Mouse (Mus musculus) MEL (cell line): ENCODE data around the gene Herc4. TPM values are rescaled to one million over a fixed set of nuclear protein-coding genes. Genes with fewer than 3 reads are reported as not detected.

ENCODE experiments used
- DNase-seq: peaks from one replicate; pipeline ENCODE4 v3.0.0; 2011; ENCODE audit warnings: low read depth, low spot score
- H3K27ac ChIP-seq: 2 replicates; pipeline ENCODE4 v1.5.1; 2012; ENCODE audit warnings: low read depth, mild to moderate bottlenecking, control low read depth, low read length, moderate library complexity; ENCODE audit not compliant: control insufficient read depth
- H3K27me3 ChIP-seq, 2 experiments: fragments of 150-350 bp in 1 of 2; sonication (generic) in 1 of 2; 2 replicates each; pipeline ENCODE4 v1.6.1; 2012; ENCODE audit warnings: low read length in 2 of 2, mild to moderate bottlenecking in 2 of 2, improper control_type of control experiment in 1 of 2, moderate library complexity in 1 of 2; ENCODE audit not compliant: insufficient read depth in 2 of 2, control insufficient read depth in 1 of 2
- H3K36me3 ChIP-seq, 2 experiments: 2 replicates each; pipeline ENCODE4 v1.6.1; 2012 to 2014; ENCODE audit warnings: low read length in 2 of 2, improper control_type of control experiment in 1 of 2, inconsistent platforms in 1 of 2, mild to moderate bottlenecking in 1 of 2; ENCODE audit not compliant: insufficient read depth in 2 of 2, control insufficient read depth in 1 of 2
- H3K4me1 ChIP-seq, 2 experiments: fragments of 150-350 bp in 1 of 2; sonication (generic) in 1 of 2; 2 replicates each; pipeline ENCODE4 v1.6.1; 2012; ENCODE audit warnings: low read length in 2 of 2, improper control_type of control experiment in 1 of 2, mild to moderate bottlenecking in 1 of 2; ENCODE audit not compliant: insufficient read depth in 2 of 2, control insufficient read depth in 1 of 2
- H3K4me3 ChIP-seq, 2 experiments: fragments of 150-350 bp in 1 of 2; sonication (generic) in 1 of 2; 2 replicates each; pipeline ENCODE4 v1.5.1; 2012; ENCODE audit warnings: low read depth in 2 of 2, low read length in 2 of 2, mild to moderate bottlenecking in 2 of 2, moderate library complexity in 2 of 2, control low read depth in 1 of 2, improper control_type of control experiment in 1 of 2; ENCODE audit not compliant: control insufficient read depth in 1 of 2, insufficient read depth in 1 of 2
- H3K79me2 ChIP-seq: 2 replicates; pipeline ENCODE4 v1.6.1; 2012; ENCODE audit warnings: mild to moderate bottlenecking, low read length, moderate library complexity; ENCODE audit not compliant: control insufficient read depth, poor library complexity, insufficient read depth
- H3K9ac ChIP-seq: 2 replicates; pipeline ENCODE4 v1.6.1; 2012; ENCODE audit warnings: low read depth, mild to moderate bottlenecking, control low read depth, low read length, moderate library complexity; ENCODE audit not compliant: control insufficient read depth, poor library complexity, severe bottlenecking
- H3K9me3 ChIP-seq: fragments of 150-350 bp; sonication (generic); replicated peaks from 2 replicates; pipeline ENCODE4 v1.6.1; 2012; ENCODE audit warnings: mild to moderate bottlenecking, low read length, improper control_type of control experiment, moderate library complexity; ENCODE audit not compliant: insufficient read depth
- CHD1 ChIP-seq: IDR thresholded peaks from 2 replicates; pipeline ENCODE4 v1.6.1; 2012; ENCODE audit warnings: low read depth, mild to moderate bottlenecking, inconsistent platforms, low read length, improper control_type of control experiment
- CTCF ChIP-seq, 3 experiments: IDR thresholded peaks in 2 of 3; conservative IDR thresholded peaks in 1 of 3; 2 replicates each; pipeline ENCODE4 v1.5.1; 2011 to 2012; ENCODE audit warnings: low read length in 3 of 3, low read depth in 2 of 3, mild to moderate bottlenecking in 2 of 3, improper control_type of control experiment in 1 of 3, inconsistent platforms in 1 of 3, mixed read lengths in 1 of 3, moderate library complexity in 1 of 3; ENCODE audit not compliant: control insufficient read depth in 1 of 3, insufficient read depth in 1 of 3, poor library complexity in 1 of 3, severe bottlenecking in 1 of 3
- ELF1 ChIP-seq: IDR thresholded peaks from 2 replicates; pipeline ENCODE4 v1.6.1; 2014; ENCODE audit warnings: low read depth, mild to moderate bottlenecking, inconsistent platforms, low read length, improper control_type of control experiment, moderate library complexity
- ETS1 ChIP-seq: IDR thresholded peaks from 2 replicates; pipeline ENCODE4 v1.6.1; 2012; ENCODE audit warnings: low read depth, mild to moderate bottlenecking, inconsistent platforms, low read length, improper control_type of control experiment, moderate library complexity
- HCFC1 ChIP-seq: IDR thresholded peaks from 2 replicates; pipeline ENCODE4 v1.6.1; 2012; ENCODE audit warnings: low read depth, mild to moderate bottlenecking, inconsistent platforms, low read length, improper control_type of control experiment, moderate library complexity
- JUND ChIP-seq: IDR thresholded peaks from 2 replicates; pipeline ENCODE4 v1.6.1; 2011; ENCODE audit warnings: low read depth, mild to moderate bottlenecking, improper control_type of control experiment, low read length
- KAT2A ChIP-seq: conservative IDR thresholded peaks from 2 replicates; pipeline ENCODE4 v1.6.1; 2012; ENCODE audit warnings: low read depth, low read length, improper control_type of control experiment, inconsistent platforms
- MAFK ChIP-seq: IDR thresholded peaks from 2 replicates; pipeline ENCODE4 v1.6.1; 2011; ENCODE audit warnings: low read depth, mild to moderate bottlenecking, low read length, improper control_type of control experiment, borderline replicate concordance
- MAX ChIP-seq: IDR thresholded peaks from 2 replicates; pipeline ENCODE4 v1.6.1; 2011; ENCODE audit warnings: low read length, improper control_type of control experiment
- MEF2A ChIP-seq: IDR thresholded peaks from 2 replicates; pipeline ENCODE4 v1.6.1; 2014; ENCODE audit warnings: low read depth, mild to moderate bottlenecking, inconsistent platforms, low read length, improper control_type of control experiment; ENCODE audit not compliant: poor library complexity, insufficient replicate concordance, severe bottlenecking; ENCODE audit errors: extremely low read depth
- MXI1 ChIP-seq: IDR thresholded peaks from 2 replicates; pipeline ENCODE4 v1.6.1; 2011; ENCODE audit warnings: mild to moderate bottlenecking, low read depth, low read length, improper control_type of control experiment
- MYB ChIP-seq: IDR thresholded peaks from 2 replicates; pipeline ENCODE4 v1.6.1; 2011; ENCODE audit warnings: mild to moderate bottlenecking, low read depth, low read length, improper control_type of control experiment
- MYC ChIP-seq: IDR thresholded peaks from 2 replicates; pipeline ENCODE4 v1.6.1; 2011; ENCODE audit warnings: low read depth, mild to moderate bottlenecking, low read length, improper control_type of control experiment, moderate library complexity
- NRF1 ChIP-seq: IDR thresholded peaks from 2 replicates; pipeline ENCODE4 v1.6.1; 2014; ENCODE audit warnings: low read depth, mild to moderate bottlenecking, inconsistent platforms, low read length, improper control_type of control experiment, moderate library complexity; ENCODE audit not compliant: poor library complexity, insufficient read depth, severe bottlenecking
- POLR2AphosphoS2 ChIP-seq: IDR thresholded peaks from 2 replicates; pipeline ENCODE4 v1.6.1; 2011; ENCODE audit warnings: low read length, improper control_type of control experiment
- POLR2AphosphoS5 ChIP-seq: IDR thresholded peaks from 2 replicates; pipeline ENCODE4 v1.6.1; 2012; ENCODE audit warnings: low read depth, borderline replicate concordance, mild to moderate bottlenecking, inconsistent platforms, low read length, moderate library complexity, mixed read lengths
- SIN3A ChIP-seq: IDR thresholded peaks from 2 replicates; pipeline ENCODE4 v1.6.1; 2012; ENCODE audit warnings: low read length, improper control_type of control experiment, inconsistent platforms
- SMC3 ChIP-seq: IDR thresholded peaks from 2 replicates; pipeline ENCODE4 v1.6.1; 2011; ENCODE audit warnings: low read depth, low read length, improper control_type of control experiment
- TBP ChIP-seq: IDR thresholded peaks from 2 replicates; pipeline ENCODE4 v1.8.0; 2011; ENCODE audit warnings: low read depth, low read length, improper control_type of control experiment
- ZKSCAN1 ChIP-seq: IDR thresholded peaks from 2 replicates; pipeline ENCODE4 v1.6.1; 2012; ENCODE audit warnings: low read depth, mild to moderate bottlenecking, inconsistent platforms, low read length, improper control_type of control experiment, moderate library complexity
- ZMIZ1 ChIP-seq: IDR thresholded peaks from 2 replicates; pipeline ENCODE4 v1.6.1; 2012; ENCODE audit warnings: low read depth, mild to moderate bottlenecking, inconsistent platforms, low read length, improper control_type of control experiment, moderate library complexity
- ZNF384 ChIP-seq: IDR thresholded peaks from 2 replicates; pipeline ENCODE4 v1.6.1; 2012; ENCODE audit warnings: low read depth, mild to moderate bottlenecking, inconsistent platforms, low read length, improper control_type of control experiment
- polyA plus RNA-seq, 2 experiments: library from polyadenylated mRNA; stranded (reverse) in 1 of 2; unstranded in 1 of 2; fragments of >175 nt in 1 of 2; fragments of >200 nt in 1 of 2; gene quantifications; 2 replicates each; pipeline versions ENCODE4 v1.2.1 to v1.2.4; 2012; ENCODE audit warnings: low replicate concordance in 2 of 2, low read depth in 1 of 2; ENCODE audit not compliant: insufficient read length in 2 of 2, insufficient read depth in 1 of 2, missing spikeins in 1 of 2
- total RNA-seq: library from RNA; depleted of rRNA; stranded (reverse); fragments of 300-350 nt; gene quantifications from 2 replicates; pipeline ENCODE4 v1.2.3, GENCODE M21; 2012

Gene Herc4
- total and polyA plus RNA-seq, 3 experiments = 37.1 to 140 (median 57.1) TPM

DNA sequence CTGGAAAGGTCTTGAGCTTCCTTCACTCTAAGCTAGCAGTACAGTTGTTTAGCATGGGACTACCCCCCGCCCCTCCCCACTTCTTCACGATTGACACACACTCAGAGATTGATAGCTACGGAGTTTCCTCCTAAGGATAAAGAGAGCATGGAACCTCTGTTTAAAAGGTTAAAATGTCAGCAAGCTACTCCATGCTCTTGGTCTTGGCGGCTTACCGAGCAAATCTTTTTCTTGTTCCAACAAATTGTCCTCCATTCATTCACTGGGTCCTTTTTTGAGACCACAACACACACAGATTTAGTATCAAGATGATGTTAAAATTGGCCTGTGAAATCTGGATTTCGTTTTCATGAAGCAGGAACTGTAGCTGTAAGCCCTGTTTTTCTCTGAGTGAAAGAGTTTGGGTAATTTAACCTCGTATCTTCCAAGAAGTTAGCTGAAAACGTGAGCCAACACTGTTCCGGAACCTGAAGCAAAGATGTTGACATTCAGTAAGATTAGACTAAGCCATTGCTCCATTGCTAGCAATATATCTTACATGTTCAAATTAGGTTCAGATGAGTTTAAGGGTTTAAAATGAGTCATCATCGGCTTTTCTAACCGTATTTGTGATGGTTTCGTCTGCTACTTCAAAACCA, 693 bp upstream of the Herc4 start:
- H3K9ac ChIP-seq = peak overlapping the region; percentile 67
- TF ChIP-seq POLR2AphosphoS2 = no peak
- TF ChIP-seq MXI1 = peak; percentile 3; the same call in 1 of the 2 replicates
- 0 out of 2 replicates have a peak, but pooled peaks have one; percentile 28 for TF ChIP-seq JUND
- no peak for TF ChIP-seq CTCF (IDR thresholded peaks at IDR 0.05 in 2 of 3, conservative IDR thresholded peaks at IDR 0.05 in 1 of 3; ENCODE audit: control insufficient read depth in 1 of 3, insufficient read depth in 1 of 3, low read depth in 2 of 3, low read length in 3 of 3, poor library complexity in 1 of 3, severe bottlenecking in 1 of 3)
- 0 out of 2 replicates have a peak, but pooled peaks have one; percentile 10 for TF ChIP-seq ETS1
- TF ChIP-seq HCFC1 = no peak
- H3K27me3 ChIP-seq = no peaks in the 10 kb centered on the region
- no peaks in the 10 kb centered on the region for H3K9me3 ChIP-seq
- peaks cover 24% of the 10 kb centered on the region for H3K79me2 ChIP-seq
- H3K27ac ChIP-seq = peak overlapping the region; percentile 65
- H3K4me3 ChIP-seq = peak overlapping the region; percentile 52 to 89
- H3K4me1 ChIP-seq = peaks cover 6 to 11% of the 10 kb centered on the region in 2 experiments
- H3K36me3 ChIP-seq = peaks cover 11 to 25% of the 10 kb centered on the region in 2 experiments
- no peak for DNase-seq

GRCm38 (mm10) chr10:63244055-63244671, 553 bp downstream of the Herc4 start:
- peak overlapping the region; percentile 83 for H3K27ac ChIP-seq
- no peak for TF ChIP-seq MAFK
- H3K79me2 ChIP-seq = peaks cover 31% of the 10 kb centered on the region
- DNase-seq = peak; percentile 67
- H3K4me1 ChIP-seq = peaks cover 12 to 15% of the 10 kb centered on the region in 2 experiments
- H3K4me3 ChIP-seq = peak overlapping the region; percentile 91 to 92
- H3K9me3 ChIP-seq = no peaks in the 10 kb centered on the region
- peaks cover 11 to 33% of the 10 kb centered on the region in 2 experiments for H3K36me3 ChIP-seq
- H3K9ac ChIP-seq = peak overlapping the region; percentile 95
- no peaks in the 10 kb centered on the region for H3K27me3 ChIP-seq

DNA sequence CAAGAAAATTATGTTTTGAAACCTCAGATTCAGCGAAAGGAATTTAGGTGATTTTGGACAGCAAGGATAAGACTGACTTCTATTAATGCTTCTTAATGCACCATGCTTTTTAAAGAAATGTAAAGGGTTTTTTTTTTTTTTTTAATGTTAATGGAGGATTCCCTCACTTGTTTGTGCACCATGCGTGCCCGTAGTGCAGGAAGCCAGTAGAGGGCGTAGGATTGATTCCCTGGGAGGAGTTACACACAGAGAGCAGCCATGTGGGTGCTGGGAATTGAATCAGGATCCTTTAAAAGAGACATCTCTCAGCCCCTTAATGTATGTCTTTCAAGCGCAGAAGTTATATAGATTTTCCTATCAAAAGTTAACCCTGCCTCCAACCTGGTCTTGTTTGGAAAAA, 1.1 kb downstream of the Herc4 start:
- Histone ChIP-seq H3K27ac (peak overlapping the region; percentile 83), H3K36me3 (peaks cover 17 to 33% of the 10 kb centered on the region in 2 experiments), H3K4me1 (peaks cover 12 to 15% of the 10 kb centered on the region in 2 experiments), H3K27me3 (no peaks in the 10 kb centered on the region), H3K9ac (peak overlapping the region; percentile 95), H3K4me3 (peak overlapping the region; percentile 91 to 92), H3K9me3 (no peaks in the 10 kb centered on the region), H3K79me2 (peaks cover 31% of the 10 kb centered on the region)
- DNase-seq = peak; percentile 84
- TF ChIP-seq ZNF384 = peak; percentile 88
- TF ChIP-seq ZMIZ1 = no peak
- TF ChIP-seq SIN3A = peak; percentile 87
- TF ChIP-seq NRF1 = no peak
- TF ChIP-seq SMC3 = no peak; the same call in 1 of the 2 replicates
- no peak for TF ChIP-seq ELF1
- TF ChIP-seq MEF2A = no peak
- TF ChIP-seq ETS1 = no peak; the same call in 1 of the 2 replicates
- TF ChIP-seq CHD1 = no peak
- peak; percentile 93 for TF ChIP-seq MYC
- TF ChIP-seq CTCF (IDR thresholded peaks at IDR 0.05 in 2 of 3, conservative IDR thresholded peaks at IDR 0.05 in 1 of 3; ENCODE audit: control insufficient read depth in 1 of 3, insufficient read depth in 1 of 3, low read depth in 2 of 3, low read length in 3 of 3, poor library complexity in 1 of 3, severe bottlenecking in 1 of 3) = peak; percentile 51 to 70 (median 67)
- TF ChIP-seq ZKSCAN1 = no peak
- no peak for TF ChIP-seq KAT2A
- TF ChIP-seq MAX = peak; percentile 71; the same call in 1 of the 2 replicates
- TF ChIP-seq MYB = no peak
- peak; percentile 93 for TF ChIP-seq MXI1
- TF ChIP-seq POLR2AphosphoS5 = no peak
- no peak for TF ChIP-seq TBP
- TF ChIP-seq JUND = no peak
